Mouse (Mus musculus) hindbrain, embryonic 10.5 days (tissue): ENCODE measurements around the gene Tmed3. TPM values are rescaled to one million over a fixed set of nuclear protein-coding genes. Genes with fewer than 3 reads are reported as not detected.

ENCODE experiments used
- DNase-seq: peaks from one replicate; pipeline ENCODE4 v3.0.0-alpha.2; 2017; ENCODE audit warnings: low spot score
- H3K27ac ChIP-seq: fragments of 300-500 bp; sonication (generic); 2 replicates; pipeline ENCODE4 v1.5.1; 2016; ENCODE audit warnings: mild to moderate bottlenecking, moderate library complexity
- H3K27me3 ChIP-seq: fragments of 300-500 bp; sonication (generic); 2 replicates; pipeline ENCODE4 v1.6.1; 2016; ENCODE audit warnings: mild to moderate bottlenecking; ENCODE audit not compliant: poor library complexity, insufficient read depth, severe bottlenecking
- H3K36me3 ChIP-seq: fragments of 300-500 bp; sonication (generic); 2 replicates; pipeline ENCODE4 v1.6.1; 2016; ENCODE audit warnings: mild to moderate bottlenecking, moderate library complexity
- H3K4me1 ChIP-seq: fragments of 300-500 bp; sonication (generic); replicated peaks from 2 replicates; pipeline ENCODE4 v1.6.1; 2016; ENCODE audit warnings: mild to moderate bottlenecking
- H3K4me3 ChIP-seq: fragments of 300-500 bp; sonication (generic); 2 replicates; pipeline ENCODE4 v1.5.1; 2016; ENCODE audit warnings: mild to moderate bottlenecking, moderate library complexity
- H3K9me3 ChIP-seq: fragments of 300-500 bp; sonication (generic); 2 replicates; pipeline ENCODE4 v1.6.1; 2016; ENCODE audit warnings: mild to moderate bottlenecking, moderate library complexity
- WGBS: fragments of 180-500 bp; shearing (Covaris S2); methylation state at CpG from one replicate; pipeline ENCODE4 v1.1.7; 2016; 5-methylcytosine and 5-hydroxymethylcytosine counted together
- polyA plus RNA-seq: library from polyadenylated mRNA; unstranded; fragments of >200 nt; fragmentation: Nextera tagmentation; extraction: Ambion mirVana; gene quantifications from 2 replicates; pipeline ENCODE4 v1.2.1, GENCODE M21; 2016

The Tmed3 gene
- 47.6 and 51.9 TPM in 2 replicates for polyA plus RNA-seq

DNA sequence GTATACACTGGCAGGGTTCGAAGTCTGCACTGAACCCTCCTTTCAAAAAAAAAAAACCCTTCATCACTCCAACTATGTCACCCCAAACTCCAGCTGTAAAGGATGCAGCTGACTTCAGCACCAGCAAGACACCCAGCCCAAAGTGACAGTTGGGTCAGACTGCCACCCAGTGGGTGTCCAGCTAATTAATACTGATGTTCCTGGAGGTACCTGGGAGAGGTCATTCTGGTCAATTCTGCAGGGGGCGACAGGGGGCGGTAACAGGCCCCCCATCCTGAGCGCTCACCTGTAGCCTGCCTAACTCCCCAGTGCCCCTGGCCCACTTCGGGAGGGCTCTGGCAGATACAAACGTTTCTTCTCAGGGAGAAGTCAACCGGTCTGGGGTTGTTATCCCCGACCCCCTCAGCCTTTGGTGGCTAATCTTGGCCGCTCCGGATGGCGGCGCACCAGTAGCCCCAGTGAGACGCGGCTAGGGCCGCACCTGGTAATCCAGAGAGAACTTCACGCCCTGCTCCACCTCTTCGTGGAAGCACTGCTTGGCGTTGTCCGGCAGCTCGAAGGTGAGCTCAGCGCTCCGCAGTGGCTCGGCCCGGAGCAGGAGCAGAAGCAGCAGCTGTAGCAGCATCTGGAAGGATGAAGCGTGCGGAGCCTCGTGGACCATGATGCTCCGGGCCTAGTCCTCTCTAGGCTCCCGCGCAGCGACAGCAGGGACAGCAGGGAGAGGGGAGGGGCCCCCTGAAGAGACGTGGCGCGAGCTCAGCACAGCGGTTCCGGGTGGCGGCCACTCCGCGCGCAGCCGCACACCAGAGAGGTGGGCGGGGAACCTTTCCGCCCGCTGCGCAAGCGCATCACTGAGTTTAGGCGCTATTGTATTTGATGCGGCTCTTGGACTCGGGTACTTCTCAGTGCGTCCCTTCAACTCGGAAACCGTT, at the start of gene Tmed3:
Tmed3 (minus strand) TSS at position 804 of the 932 bp plus-strand sequence.
- H3K4me1 ChIP-seq: peaks cover 10% of the 10 kb centered on the region
- H3K36me3 ChIP-seq: peaks cover 25% of the 10 kb centered on the region
- H3K4me3 ChIP-seq: peak within 1 kb of the TSS; percentile 63
- no peaks in the 10 kb centered on the region for H3K27me3 ChIP-seq
- 2% methylated on average over 52 of the region's 52 CpGs for WGBS
- H3K9me3 ChIP-seq: no peaks in the 10 kb centered on the region
- peak; percentile 91 for DNase-seq
- peak within 1 kb of the TSS; percentile 90 for H3K27ac ChIP-seq

DNA sequence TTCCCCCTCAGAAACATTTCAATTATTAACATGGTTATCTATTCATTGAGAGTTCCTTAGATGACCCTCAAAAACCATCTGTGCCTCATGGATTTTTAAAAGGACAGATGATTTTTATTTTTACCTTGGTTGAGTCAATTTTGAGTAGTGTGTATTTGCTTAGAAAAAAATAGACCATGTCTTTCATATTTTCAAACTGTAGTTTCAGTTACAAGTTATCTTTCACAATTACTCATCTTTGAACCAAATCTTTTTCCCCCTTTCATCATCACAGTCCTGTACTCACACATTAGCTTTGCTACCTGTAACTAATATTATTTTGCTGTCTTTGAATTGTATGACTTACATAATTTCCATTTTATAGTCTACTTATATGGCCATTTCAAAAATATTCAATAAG, 35.2 kb upstream of the Tmed3 start:
- no peak for DNase-seq
- H3K4me1 ChIP-seq: peaks cover 11% of the 10 kb centered on the region
- no peaks in the 10 kb centered on the region for H3K9me3 ChIP-seq

DNA sequence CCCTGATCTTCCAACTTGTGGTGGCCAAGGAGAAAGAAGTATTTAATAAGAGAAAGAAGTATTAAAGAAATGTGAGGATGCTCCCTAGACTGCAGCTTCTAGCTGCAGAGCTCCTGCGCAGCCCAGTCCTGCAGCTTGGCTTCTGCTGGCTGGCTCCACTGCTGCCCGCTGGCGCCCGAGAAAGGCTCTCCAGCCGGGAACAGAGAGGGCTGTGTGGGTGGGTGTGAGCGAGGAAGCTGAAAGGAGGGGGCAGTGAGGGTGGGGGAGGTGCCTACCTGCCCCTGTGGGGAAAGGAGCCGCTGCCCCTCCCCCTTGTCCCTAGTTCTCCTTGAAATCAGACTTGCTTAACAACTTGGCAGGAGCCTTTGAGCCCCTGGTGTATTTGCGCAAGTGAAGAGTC, 33.4 kb upstream of the Tmed3 start, which contains the start of gene Ankrd34c:
Ankrd34c (minus strand) TSS at position 181 of the 400 bp plus-strand sequence.
- Histone ChIP-seq H3K27ac (no peak within 1 kb of the TSS), H3K9me3 (no peaks in the 10 kb centered on the region), H3K36me3 (no peaks in the 10 kb centered on the region), H3K27me3 (peaks cover 22% of the 10 kb centered on the region), H3K4me1 (peaks cover 11% of the 10 kb centered on the region), H3K4me3 (no peak within 1 kb of the TSS)
- WGBS: 2% methylated on average over 8 of the region's 8 CpGs
- no peak for DNase-seq

More for the DNA sequence above, 35.2 kb upstream of the Tmed3 start:
- Histone ChIP-seq H3K4me3 (no peak overlapping the region), H3K27me3 (peaks cover 22% of the 10 kb centered on the region), H3K27ac (no peak overlapping the region), H3K36me3 (no peaks in the 10 kb centered on the region)

DNA sequence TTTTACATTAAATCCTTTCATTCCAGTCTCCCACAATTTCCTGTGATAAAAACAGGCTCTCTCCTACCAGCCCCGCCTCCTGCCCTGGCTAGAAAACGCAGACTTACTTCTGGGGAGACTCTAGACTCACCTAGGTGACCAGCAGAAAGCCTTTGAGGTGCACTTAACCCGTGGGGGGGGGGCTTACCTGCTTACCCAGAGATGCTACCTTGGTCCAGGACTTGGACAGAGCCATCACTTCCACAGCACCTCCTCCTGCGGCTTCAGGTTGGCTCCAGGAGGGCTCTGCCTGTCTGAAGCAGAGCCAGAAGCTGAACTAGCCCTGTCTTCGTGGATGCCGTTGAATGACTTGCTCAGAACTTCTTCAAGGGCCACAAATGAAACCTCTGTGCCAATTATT, 33.0 kb upstream of the Tmed3 start:
- Histone ChIP-seq H3K27me3 (peaks cover 22% of the 10 kb centered on the region), H3K9me3 (no peaks in the 10 kb centered on the region), H3K27ac (no peak overlapping the region), H3K4me3 (no peak overlapping the region), H3K4me1 (peaks cover 11% of the 10 kb centered on the region), H3K36me3 (no peaks in the 10 kb centered on the region)
- WGBS: 12% methylated on average over 6 of the region's 6 CpGs
- no peak for DNase-seq

DNA sequence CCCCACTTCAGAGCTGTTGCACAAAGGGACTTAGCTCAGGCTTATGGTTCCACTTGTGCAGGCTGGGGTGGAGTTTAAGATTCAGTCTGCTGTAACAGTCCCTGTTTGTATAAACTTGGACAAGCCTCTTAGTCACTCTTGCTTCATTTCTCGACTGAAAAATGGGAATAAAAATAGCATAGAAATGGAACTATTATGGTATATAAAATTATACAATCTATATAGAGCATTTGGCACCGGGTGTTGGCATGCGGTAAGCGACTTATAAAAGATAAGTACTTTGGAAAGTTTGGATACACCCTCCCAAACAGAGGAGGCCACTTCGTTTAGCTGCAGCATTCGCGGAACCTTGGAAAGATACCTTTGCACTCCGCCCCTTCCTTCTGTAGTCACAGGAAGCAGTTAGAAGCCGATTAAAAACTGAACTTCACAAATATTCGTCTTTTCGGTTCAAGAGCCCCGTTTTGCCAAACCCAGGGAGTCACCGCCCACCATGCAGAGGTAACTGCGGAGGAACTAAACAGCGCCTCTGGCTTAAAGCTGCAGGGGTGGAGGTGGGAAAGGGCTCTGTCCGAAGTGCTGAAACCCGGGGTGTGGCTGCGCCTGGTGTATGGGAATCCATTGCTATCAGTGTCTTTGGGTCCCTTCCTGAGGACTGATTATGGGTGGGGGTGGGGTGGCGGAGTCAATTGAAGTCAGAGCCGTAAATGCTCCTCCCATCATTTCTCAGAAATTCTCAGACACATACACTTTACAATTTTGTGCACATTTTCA, 32.3 kb upstream of the Tmed3 start:
- H3K36me3 ChIP-seq: no peaks in the 10 kb centered on the region
- no peak overlapping the region for H3K27ac ChIP-seq
- no peak overlapping the region for H3K4me3 ChIP-seq
- WGBS: 6% methylated on average over 20 of the region's 20 CpGs
- H3K4me1 ChIP-seq: peaks cover 11% of the 10 kb centered on the region
- no peaks in the 10 kb centered on the region for H3K9me3 ChIP-seq
- DNase-seq: peak; percentile 60
- peaks cover 22% of the 10 kb centered on the region for H3K27me3 ChIP-seq

DNA sequence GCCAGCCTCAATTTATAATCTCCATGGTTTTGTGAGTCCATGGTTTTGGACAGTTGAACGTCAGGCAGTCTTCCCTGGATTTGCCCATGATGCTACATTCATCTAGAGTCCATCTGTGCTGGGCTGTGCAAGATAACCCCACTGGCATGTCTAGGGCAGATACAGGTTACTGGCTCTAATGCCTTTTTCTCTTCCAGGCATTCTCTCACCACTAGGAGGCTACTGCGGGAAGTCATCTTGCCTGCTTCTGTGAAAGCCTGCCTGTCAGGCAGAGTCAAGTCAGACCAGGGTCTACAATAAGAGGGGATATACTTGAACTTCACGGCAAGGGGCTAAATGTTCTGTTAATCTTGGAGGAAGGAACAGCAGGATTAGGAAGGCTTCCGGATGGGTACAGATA, 2.0 kb upstream of the Tmed3 start:
- Histone ChIP-seq H3K9me3 (no peaks in the 10 kb centered on the region), H3K36me3 (0 out of 2 replicates have a peak, but pooled peaks cover 5% of the 10 kb centered on the region), H3K27ac (no peak overlapping the region), H3K4me3 (no peak overlapping the region), H3K27me3 (no peaks in the 10 kb centered on the region), H3K4me1 (peaks cover 10% of the 10 kb centered on the region)
- DNase-seq: peak; percentile 6
- WGBS: 27% methylated on average over 4 of the region's 4 CpGs

DNA sequence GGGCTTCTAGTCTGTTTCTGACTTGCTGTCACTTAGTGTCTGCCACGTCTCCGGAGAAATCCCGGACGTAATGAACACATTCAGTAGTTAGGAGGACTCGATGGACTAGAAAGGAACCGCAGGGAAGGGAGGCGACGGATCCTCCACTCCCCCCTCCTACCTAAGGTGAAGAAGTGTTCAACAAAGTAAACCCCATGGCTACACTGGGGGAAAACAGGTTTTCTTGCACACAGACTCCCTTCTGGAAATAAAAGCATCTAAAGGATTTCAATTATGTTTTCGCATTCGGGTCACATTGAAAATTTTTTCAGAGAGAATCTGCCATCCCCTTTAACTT, 297 bp upstream of the Tmed3 start:
- peaks cover 10% of the 10 kb centered on the region for H3K4me1 ChIP-seq
- no peak for DNase-seq
- peak overlapping the region; percentile 90 for H3K27ac ChIP-seq
- no peaks in the 10 kb centered on the region for H3K9me3 ChIP-seq
- no peaks in the 10 kb centered on the region for H3K27me3 ChIP-seq
- peaks cover 19% of the 10 kb centered on the region for H3K36me3 ChIP-seq
- 9% methylated on average over 10 of the region's 10 CpGs for WGBS
- H3K4me3 ChIP-seq: peak overlapping the region; percentile 63

DNA sequence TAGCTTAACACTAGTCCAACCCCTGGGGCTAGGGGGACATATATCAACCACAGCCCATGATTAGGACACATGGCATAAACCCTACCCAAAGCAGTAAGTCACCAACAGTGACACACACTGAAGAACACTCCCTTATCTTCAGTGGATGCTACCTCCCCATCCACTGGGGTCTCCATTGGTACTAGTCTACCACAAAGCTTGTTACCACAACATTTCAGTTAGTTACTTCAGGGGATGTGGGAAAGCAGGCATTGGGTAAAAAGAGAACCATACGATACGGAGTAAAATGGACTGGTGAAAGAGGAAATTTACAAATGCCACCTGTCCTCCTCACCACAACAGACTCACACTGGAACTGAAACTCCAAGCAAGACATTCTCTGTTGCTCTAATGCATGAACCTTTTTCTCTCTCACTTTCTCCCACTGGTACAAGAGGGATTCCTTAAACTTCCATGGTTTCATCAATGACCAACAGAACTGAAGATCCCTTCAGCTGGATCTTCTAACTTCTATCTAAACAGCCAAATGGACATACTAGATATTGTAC, 3.9 kb downstream of the Tmed3 start:
- Histone ChIP-seq H3K36me3 (peaks cover 39% of the 10 kb centered on the region), H3K9me3 (no peaks in the 10 kb centered on the region), H3K4me1 (peaks cover 10% of the 10 kb centered on the region), H3K27me3 (no peaks in the 10 kb centered on the region), H3K27ac (no peak overlapping the region), H3K4me3 (no peak overlapping the region)
- WGBS: 96% methylated on average over 2 of the region's 2 CpGs
- DNase-seq: no peak

DNA sequence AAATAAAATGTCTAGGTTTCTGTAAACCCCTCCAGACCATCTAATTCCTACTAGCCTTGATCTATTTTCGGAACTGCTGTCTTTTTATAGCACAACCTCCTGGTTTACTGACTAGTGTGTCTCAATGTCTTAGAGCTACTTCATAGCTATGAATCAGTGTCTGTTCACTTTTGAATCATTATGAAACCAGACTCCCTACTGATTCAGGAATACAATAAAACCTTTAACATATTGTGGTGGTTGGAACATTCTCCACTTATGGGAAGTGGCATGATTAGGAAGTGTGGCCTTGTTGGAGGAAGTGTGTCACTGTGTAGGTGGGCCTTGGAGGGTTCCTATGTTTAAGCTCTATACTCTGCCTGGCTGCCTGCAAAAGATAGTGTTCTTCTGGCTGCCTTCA, 9.7 kb downstream of the Tmed3 start:
- 87% methylated on average over 1 of the region's 1 CpGs for WGBS
- Histone ChIP-seq H3K36me3 (peaks cover 20% of the 10 kb centered on the region), H3K9me3 (no peaks in the 10 kb centered on the region), H3K27me3 (no peaks in the 10 kb centered on the region), H3K4me1 (no peaks in the 10 kb centered on the region), H3K27ac (no peak overlapping the region), H3K4me3 (no peak overlapping the region)
- DNase-seq: no peak

DNA sequence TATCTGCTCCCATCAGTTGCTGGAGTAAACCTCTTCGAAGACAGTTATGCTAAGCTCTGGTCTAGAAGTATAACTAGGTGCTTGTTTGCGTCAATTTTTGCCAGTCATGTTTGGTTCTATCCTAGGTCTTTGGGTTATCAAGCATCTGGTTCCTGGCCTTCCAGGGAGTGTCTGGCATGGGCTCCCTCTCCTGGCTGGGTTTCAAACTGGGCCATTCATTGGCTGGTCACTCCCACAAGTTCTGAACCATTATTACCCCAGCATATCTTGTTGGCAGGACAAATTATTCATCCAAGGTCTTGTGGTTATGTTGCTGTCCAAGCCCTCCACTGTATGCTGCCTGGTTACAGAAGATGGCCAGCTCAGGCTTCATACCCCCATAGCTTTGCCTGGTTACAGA, 11.2 kb downstream of the Tmed3 start:
- Histone ChIP-seq H3K9me3 (no peaks in the 10 kb centered on the region), H3K4me1 (no peaks in the 10 kb centered on the region), H3K27ac (no peak overlapping the region), H3K4me3 (no peak overlapping the region), H3K27me3 (no peaks in the 10 kb centered on the region), H3K36me3 (peaks cover 5% of the 10 kb centered on the region)
- DNase-seq: no peak
- WGBS: 97% methylated on average over 2 of the region's 2 CpGs

DNA sequence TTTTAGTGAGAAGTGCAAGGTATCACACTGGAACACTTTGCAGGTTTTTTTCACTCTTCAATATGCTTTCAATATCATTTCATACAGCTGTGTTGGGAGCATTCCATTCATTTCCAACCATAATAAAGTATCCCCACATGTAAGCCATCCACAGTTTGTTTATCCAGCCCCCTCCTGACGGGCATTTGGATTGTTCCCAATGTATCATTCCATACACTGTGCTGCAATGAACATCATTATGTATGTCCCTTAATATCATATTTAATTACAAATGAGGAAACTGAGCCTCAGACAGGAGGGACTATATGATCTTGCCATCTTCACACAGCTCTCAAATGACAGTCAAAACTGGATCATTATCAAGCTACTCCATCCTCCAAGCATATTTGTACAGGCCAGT, 15.7 kb downstream of the Tmed3 start:
- no peak for DNase-seq
- WGBS: 75% methylated on average over 1 of the region's 1 CpGs
- Histone ChIP-seq H3K27ac (no peak overlapping the region), H3K36me3 (no peaks in the 10 kb centered on the region), H3K4me3 (no peak overlapping the region), H3K27me3 (no peaks in the 10 kb centered on the region), H3K9me3 (no peaks in the 10 kb centered on the region), H3K4me1 (no peaks in the 10 kb centered on the region)

DNA sequence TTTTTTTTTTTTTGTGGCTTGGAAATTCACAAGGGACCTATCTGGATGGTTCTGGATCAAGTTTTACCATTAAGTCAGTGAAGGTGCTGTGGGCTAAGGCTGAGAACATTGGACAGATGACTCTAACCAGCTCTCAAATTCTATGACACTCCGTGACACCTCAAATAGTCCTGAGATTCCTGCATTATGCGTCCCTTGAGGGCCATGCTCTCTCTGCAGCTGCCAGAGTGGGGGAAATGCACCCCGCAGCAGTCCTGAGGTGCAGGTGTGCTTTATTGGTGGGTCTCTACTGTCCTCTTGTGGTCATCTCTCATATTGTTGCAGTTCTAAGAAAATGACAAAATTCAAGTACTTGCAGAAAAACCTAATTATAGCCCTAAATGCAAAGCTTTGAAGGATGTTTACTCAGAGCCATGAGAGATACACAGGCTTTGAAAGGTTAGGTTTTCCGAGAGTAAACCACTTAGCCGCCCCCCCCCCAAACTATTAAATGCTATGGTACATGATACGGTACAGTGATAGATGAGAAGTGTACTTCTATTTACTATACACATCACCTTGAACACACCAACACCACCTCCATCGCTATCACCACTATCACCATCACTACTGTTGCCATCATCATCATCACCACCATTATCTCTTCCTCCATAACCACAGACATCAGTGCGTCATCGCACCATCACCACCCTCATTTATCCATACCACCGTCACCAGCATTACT, 17.2 kb downstream of the Tmed3 start:
- no peak overlapping the region for H3K4me3 ChIP-seq
- no peak overlapping the region for H3K27ac ChIP-seq
- H3K27me3 ChIP-seq: no peaks in the 10 kb centered on the region
- no peaks in the 10 kb centered on the region for H3K4me1 ChIP-seq
- H3K36me3 ChIP-seq: no peaks in the 10 kb centered on the region
- H3K9me3 ChIP-seq: no peaks in the 10 kb centered on the region
- no peak for DNase-seq
- WGBS: 61% methylated on average over 10 of the region's 10 CpGs
